ENCODE assay signal across 9 mouse cellular contexts in genomic region chr17:57106035-57106368, GRCm38 (mm10). TPM values are rescaled to one million over a fixed set of nuclear protein-coding genes. Genes with fewer than 3 reads are reported as not detected.
DNase-seq lines count a peak whose midpoint lies in the region; ATAC-seq and TF ChIP-seq lines count a peak whose summit lies in the region.
"Had no signal": no experiment of that assay in that cellular context is flagged by ENCODE, and none has a peak within 500 bp of the region (broad histone marks: within the 10 kb centered on the region; RNA-seq: fewer than 3 reads in every experiment).

No protein-coding gene starts in this region.

- H3K4me1 ChIP-seq in embryonic fibroblast, embryonic 13.5 days (ENCODE audit: control insufficient read depth, insufficient read depth, low read length): peaks cover 7% of the 10 kb centered on the region
- H3K4me1 ChIP-seq in limb, embryonic 11.5 days (ENCODE audit: control insufficient read depth, insufficient read depth, low read length): 0 out of 2 replicates have a peak, but pooled peaks cover 2% of the 10 kb centered on the region
- H3K4me1 ChIP-seq in neural tube, embryonic 15.5 days: peaks cover 23% of the 10 kb centered on the region

- no peaks in the 10 kb centered on the region for H3K9me3 ChIP-seq in limb, embryonic 11.5 days (ENCODE audit: control insufficient read depth, low read length)
- no peaks in the 10 kb centered on the region for H3K9me3 ChIP-seq in neural tube, embryonic 15.5 days (replicated peaks)

- no peak for ATAC-seq in limb, embryonic 11.5 days (ENCODE audit: insufficient number of reproducible peaks, low FRiP score, low TSS enrichment, low read depth)
- no peak for ATAC-seq in neural tube, embryonic 15.5 days (ENCODE audit: low FRiP score)

- H3K27ac ChIP-seq in layer of hippocampus, adult 2 months: no peak overlapping the region
- no peak overlapping the region for H3K27ac ChIP-seq in embryonic fibroblast, embryonic 13.5 days (ENCODE audit: insufficient read depth, low read length)
- H3K27ac ChIP-seq in limb, embryonic 11.5 days (replicated peaks; ENCODE audit: low read depth, low read length): no peak overlapping the region
- H3K27ac ChIP-seq in neural tube, embryonic 15.5 days (replicated peaks): no peak overlapping the region

- peak overlapping the region; percentile 69; the same call in 1 of the 2 replicates for H3K9ac ChIP-seq in limb, embryonic 11.5 days (ENCODE audit: low read length)
- H3K9ac ChIP-seq in neural tube, embryonic 15.5 days (replicated peaks): peak overlapping the region; percentile 62

- no peak for TF ChIP-seq CTCF in layer of hippocampus, adult 2 months (conservative IDR thresholded peaks at IDR 0.05)
- no peak for TF ChIP-seq CTCF in embryonic fibroblast, embryonic 13.5 days (IDR thresholded peaks at IDR 0.05; ENCODE audit: borderline replicate concordance, insufficient read depth, low read length)

- TF ChIP-seq POLR2A in embryonic fibroblast, embryonic 13.5 days (IDR thresholded peaks at IDR 0.05; ENCODE audit: low read depth, low read length): no peak

- DNase-seq in layer of hippocampus, adult 2 months (ENCODE audit: low spot score in 2 of 2): no peak
- no peak for DNase-seq in layer of hippocampus, adult 9-11 months
- no peak for DNase-seq in limb, embryonic 11.5 days (ENCODE audit: low spot score)
- no peak for DNase-seq in yolk sac, embryonic 10.5 days (ENCODE audit: low spot score)
- DNase-seq in urinary bladder, postnatal 4 days (ENCODE audit: low spot score in 2 of 2): no peak
- no peak for DNase-seq in layer of hippocampus, adult 11-12 months (ENCODE audit: low spot score)

- H3K36me3 ChIP-seq in limb, embryonic 11.5 days (ENCODE audit: control insufficient read depth, insufficient read depth, low read length): no peaks in the 10 kb centered on the region
- no peaks in the 10 kb centered on the region for H3K36me3 ChIP-seq in neural tube, embryonic 15.5 days

- WGBS in limb, embryonic 11.5 days: 6% methylated on average over 9 of the region's 9 CpGs
- WGBS in neural tube, embryonic 15.5 days: 5% methylated on average over 9 of the region's 9 CpGs

- no peaks in the 10 kb centered on the region for H3K27me3 ChIP-seq in limb, embryonic 11.5 days (ENCODE audit: control insufficient read depth, insufficient read depth, low read length)
- H3K27me3 ChIP-seq in neural tube, embryonic 15.5 days (replicated peaks): 0 out of 2 replicates have a peak, but pooled peaks cover 2% of the 10 kb centered on the region

- peak overlapping the region; percentile 75 for H3K4me3 ChIP-seq in layer of hippocampus, adult 2 months
- H3K4me3 ChIP-seq in embryonic fibroblast, embryonic 13.5 days (ENCODE audit: insufficient read depth, low read length): peak overlapping the region; percentile 93
- peak overlapping the region; percentile 61 for H3K4me3 ChIP-seq in limb, embryonic 11.5 days (ENCODE audit: low read depth, low read length)
- H3K4me3 ChIP-seq in neural tube, embryonic 15.5 days (replicated peaks): peak overlapping the region; percentile 61

- peak overlapping the region; percentile 90 for H3K4me2 ChIP-seq in limb, embryonic 11.5 days (ENCODE audit: low read depth, severe bottlenecking)
- H3K4me2 ChIP-seq in neural tube, embryonic 15.5 days: peak overlapping the region; percentile 89

RNA-seq across cellular contexts. Expression of gene Tnfsf9, which starts 0.9 kb away (rescaled TPM):
- under 1 TPM; 0.37 to 0.38 TPM for total RNA-seq in layer of hippocampus, adult 2 months (2021)
- polyA plus RNA-seq in embryonic fibroblast, embryonic 13.5 days (2011; ENCODE audit: insufficient read length, low read depth, missing spikeins): 4.3 and 6.3 TPM in 2 replicates
- polyA plus RNA-seq in limb, embryonic 11.5 days (2014; fragmentation: Nextera tagmentation; extraction: Ambion mirVana): 8.4 and 9.3 TPM in 2 replicates
- 7.7 and 8.5 TPM in 2 replicates for polyA plus RNA-seq in neural tube, embryonic 15.5 days (2015; fragmentation: Nextera tagmentation; extraction: Ambion mirVana)

RNA-seq across cellular contexts. Expression of gene Tubb4a, which starts 18.4 kb away (rescaled TPM):
- 100 to 1,000 TPM; 558 TPM for total RNA-seq in layer of hippocampus, adult 2 months (2021)
- 0.95 and 1.7 TPM in 2 replicates for polyA plus RNA-seq in embryonic fibroblast, embryonic 13.5 days (2011; ENCODE audit: insufficient read length, low read depth, missing spikeins)
- 11.1 and 11.8 TPM in 2 replicates for polyA plus RNA-seq in limb, embryonic 11.5 days (2014; fragmentation: Nextera tagmentation; extraction: Ambion mirVana)
- 309 and 350 TPM in 2 replicates for polyA plus RNA-seq in neural tube, embryonic 15.5 days (2015; fragmentation: Nextera tagmentation; extraction: Ambion mirVana)

RNA-seq across cellular contexts. Expression of gene Dennd1c, which starts 27.7 kb away (rescaled TPM):
- total RNA-seq in layer of hippocampus, adult 2 months (2021): 1 to 10 TPM; 1.4 to 2.0 TPM
- polyA plus RNA-seq in embryonic fibroblast, embryonic 13.5 days (2011; ENCODE audit: insufficient read length, low read depth, missing spikeins): 0.40 TPM in 1 of 2 replicates, not detected in the other
- 0.43 and 0.51 TPM in 2 replicates for polyA plus RNA-seq in limb, embryonic 11.5 days (2014; fragmentation: Nextera tagmentation; extraction: Ambion mirVana)
- 5.6 and 7.7 TPM in 2 replicates for polyA plus RNA-seq in neural tube, embryonic 15.5 days (2015; fragmentation: Nextera tagmentation; extraction: Ambion mirVana)

RNA-seq across cellular contexts. Expression of gene Cd70, which starts 43.6 kb away (rescaled TPM):
- not detected for total RNA-seq in layer of hippocampus, adult 2 months (2021)
- not detected in 2 replicates for polyA plus RNA-seq in embryonic fibroblast, embryonic 13.5 days (2011; ENCODE audit: insufficient read length, low read depth, missing spikeins)
- not detected in 2 replicates for polyA plus RNA-seq in limb, embryonic 11.5 days (2014; fragmentation: Nextera tagmentation; extraction: Ambion mirVana)
- polyA plus RNA-seq in neural tube, embryonic 15.5 days (2015; fragmentation: Nextera tagmentation; extraction: Ambion mirVana): 1.7 and 1.8 TPM in 2 replicates
- polyA plus RNA-seq: gonadal fat pad, adult 2 months had no signal

RNA-seq across cellular contexts. Expression of gene Slc25a23, which starts 46.3 kb away (rescaled TPM):
- total RNA-seq in layer of hippocampus, adult 2 months (2021): 100 to 1,000 TPM; 373 to 393 TPM
- polyA plus RNA-seq in embryonic fibroblast, embryonic 13.5 days (2011; ENCODE audit: insufficient read length, low read depth, missing spikeins): 8.4 and 10.4 TPM in 2 replicates
- 4.5 TPM in 2 replicates for polyA plus RNA-seq in limb, embryonic 11.5 days (2014; fragmentation: Nextera tagmentation; extraction: Ambion mirVana)
- polyA plus RNA-seq in neural tube, embryonic 15.5 days (2015; fragmentation: Nextera tagmentation; extraction: Ambion mirVana): 42.7 and 43.7 TPM in 2 replicates

Comparison
In these comparisons a context has a peak if more than half of its experiments do, and no peak if none do; other contexts are left out.
1. RNA of gene Tubb4a, which starts 18.4 kb away (polyA plus RNA-seq): 309 to 350 TPM in neural tube, embryonic 15.5 days; 11.1 to 11.8 TPM in limb, embryonic 11.5 days and 0.95 to 1.7 TPM in embryonic fibroblast, embryonic 13.5 days; every median in the first group is over 10 times any median in the second.
2. Peak in every context shown above with its lines, with median percentiles within 50 percentile points of each other: H3K4me3 ChIP-seq.